Mouse (Mus musculus) forebrain, embryonic 16.5 days (tissue): Measurements from ENCODE around the gene Cdc42ep1. TPM values are rescaled to one million over a fixed set of nuclear protein-coding genes. Genes with fewer than 3 reads are reported as not detected.

Experiments
- ATAC-seq: fragments of 200-750 bp; cut with Nextera tagmentation; 2 replicates; pipeline ENCODE4 v1.8.0; 2017; ENCODE audit warnings: mild to moderate bottlenecking, moderate library complexity
- H3K27ac ChIP-seq: fragments of 300-500 bp; sonication (generic); 2 replicates; pipeline ENCODE4 v1.5.1; 2014; ENCODE audit warnings: low read length, control low read depth
- H3K27me3 ChIP-seq: fragments of 300-500 bp; sonication (generic); replicated peaks from 2 replicates; pipeline ENCODE4 v1.6.1; 2014; ENCODE audit warnings: low read length; ENCODE audit not compliant: control insufficient read depth, insufficient read depth
- H3K36me3 ChIP-seq: fragments of 300-500 bp; sonication (generic); 2 replicates; pipeline ENCODE4 v1.6.1; 2014; ENCODE audit not compliant: control insufficient read depth, insufficient read depth
- H3K4me1 ChIP-seq: fragments of 300-500 bp; sonication (generic); replicated peaks from 2 replicates; pipeline ENCODE4 v1.6.1; 2014; ENCODE audit warnings: low read length; ENCODE audit not compliant: control insufficient read depth, insufficient read depth
- H3K4me2 ChIP-seq: fragments of 300-500 bp; sonication (generic); 2 replicates; pipeline ENCODE4 v1.6.1; 2014; ENCODE audit warnings: mild to moderate bottlenecking, low read length, control low read depth
- H3K4me3 ChIP-seq: fragments of 300-500 bp; sonication (generic); replicated peaks from 2 replicates; pipeline ENCODE4 v1.5.1; 2014; ENCODE audit warnings: mild to moderate bottlenecking, low read length, control low read depth
- H3K9ac ChIP-seq: fragments of 300-500 bp; sonication (generic); replicated peaks from 2 replicates; pipeline ENCODE4 v1.6.1; 2014; ENCODE audit warnings: low read depth, low read length, control low read depth
- H3K9me3 ChIP-seq: fragments of 300-500 bp; sonication (generic); 2 replicates; pipeline ENCODE4 v1.6.1; 2016; ENCODE audit warnings: low read length; ENCODE audit not compliant: control insufficient read depth
- WGBS: fragments of 180-500 bp; shearing (Covaris S2); extraction: QIAGEN DNeasy Blood & Tissue Kit; methylation state at CpG from one replicate; pipeline ENCODE4 v1.1.7; 2014; 5-methylcytosine and 5-hydroxymethylcytosine counted together
- polyA plus RNA-seq: library from polyadenylated mRNA; unstranded; fragments of >200 nt; fragmentation: Nextera tagmentation; extraction: Ambion mirVana; gene quantifications from 2 replicates; pipeline ENCODE4 v1.2.1, GENCODE M21; 2015

Gene Cdc42ep1
- 9.7 and 11.0 TPM in 2 replicates for polyA plus RNA-seq

DNA sequence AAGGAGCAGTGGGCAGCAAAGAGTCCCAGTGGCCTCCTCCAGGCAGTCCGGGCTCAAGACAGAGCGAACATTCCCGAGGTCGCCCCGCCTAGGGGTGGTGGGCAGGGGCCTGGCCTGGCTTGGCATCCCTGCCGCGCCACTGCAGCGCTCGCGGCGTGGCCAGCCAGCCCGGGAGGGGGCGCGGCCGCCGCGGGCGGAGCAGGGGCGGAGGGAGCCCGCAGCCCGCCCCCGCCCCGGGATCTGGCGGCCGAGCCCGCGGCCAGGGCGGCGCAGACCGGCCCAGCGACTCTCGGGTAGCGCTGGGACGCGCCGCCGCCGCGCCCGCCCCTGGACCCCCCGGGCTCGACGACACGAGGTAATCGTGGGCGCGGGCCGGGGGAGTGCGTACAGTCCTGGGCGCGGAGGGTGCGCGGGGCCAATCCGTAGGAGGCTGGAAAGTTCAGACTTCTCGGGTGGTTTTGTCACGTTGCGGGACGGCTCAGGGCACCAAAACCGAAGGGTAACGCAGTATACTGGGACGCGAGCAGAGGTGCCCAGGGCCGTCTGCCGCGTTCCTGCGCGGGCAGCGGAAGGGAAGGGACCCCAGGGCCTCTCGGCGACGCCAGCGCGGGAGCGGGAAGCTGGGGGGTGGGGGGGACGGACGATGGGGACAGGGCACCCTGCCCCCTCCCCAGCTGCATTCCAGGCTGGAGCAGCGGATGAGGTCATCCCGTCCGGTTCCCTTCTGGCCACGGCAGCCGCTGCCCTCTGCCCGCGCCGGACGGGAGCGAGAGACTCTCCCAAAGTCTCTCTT is at the start of gene Cdc42ep1:
Gene Cdc42ep1 (plus strand): TSS at position 254 of the 793 bp plus-strand sequence.
- H3K4me1 ChIP-seq = peaks cover 30% of the 10 kb centered on the region
- peak within 1 kb of the TSS; percentile 59 for H3K9ac ChIP-seq
- H3K4me2 ChIP-seq = peak within 1 kb of the TSS; percentile 82
- under 1% methylated on average over 77 of the region's 86 CpGs for WGBS
- peak; percentile 57 for ATAC-seq
- H3K27ac ChIP-seq = peak within 1 kb of the TSS; percentile 48; the same call in 1 of the 2 replicates
- peak within 1 kb of the TSS; percentile 50 for H3K4me3 ChIP-seq
- H3K36me3 ChIP-seq = no peaks in the 10 kb centered on the region
- H3K9me3 ChIP-seq = no peaks in the 10 kb centered on the region
- H3K27me3 ChIP-seq = peaks cover 23% of the 10 kb centered on the region

- H3K4me2 ChIP-seq = no peak overlapping the region
- peaks cover 9% of the 10 kb centered on the region for H3K27me3 ChIP-seq
- no peak overlapping the region for H3K27ac ChIP-seq
- peaks cover 6% of the 10 kb centered on the region for H3K4me1 ChIP-seq
- 45% methylated on average over 25 of the region's 25 CpGs for WGBS
- H3K9ac ChIP-seq = no peak overlapping the region
- H3K4me3 ChIP-seq = no peak overlapping the region
- no peaks in the 10 kb centered on the region for H3K9me3 ChIP-seq
- no peaks in the 10 kb centered on the region for H3K36me3 ChIP-seq
- ATAC-seq = no peak
These were observed 46.0 kb upstream of the Cdc42ep1 start for GRCm38 (mm10) chr15:78796196-78797059.

- Histone ChIP-seq H3K36me3 (no peaks in the 10 kb centered on the region), H3K4me3 (no peak overlapping the region), H3K27ac (no peak overlapping the region), H3K4me2 (no peak overlapping the region), H3K9me3 (no peaks in the 10 kb centered on the region), H3K4me1 (peaks cover 7% of the 10 kb centered on the region), H3K9ac (no peak overlapping the region), H3K27me3 (peaks cover 13% of the 10 kb centered on the region)
- ATAC-seq = no peak
- WGBS = 91% methylated on average over 8 of the region's 8 CpGs
These were observed 45.4 kb upstream of the Cdc42ep1 start for GRCm38 (mm10) chr15:78797060-78797329.

GRCm38 (mm10) chr15:78799029-78799428 is 43.4 kb upstream of the Cdc42ep1 start:
- Histone ChIP-seq H3K4me3 (no peak overlapping the region), H3K4me1 (peaks cover 23% of the 10 kb centered on the region), H3K9ac (no peak overlapping the region), H3K36me3 (no peaks in the 10 kb centered on the region), H3K9me3 (no peaks in the 10 kb centered on the region), H3K27me3 (peaks cover 20% of the 10 kb centered on the region), H3K4me2 (no peak overlapping the region), H3K27ac (no peak overlapping the region)
- WGBS = 23% methylated on average over 21 of the region's 21 CpGs
- peak; percentile 50; the same call in 1 of the 2 replicates for ATAC-seq

- Histone ChIP-seq H3K4me3 (no peak overlapping the region), H3K27me3 (peaks cover 20% of the 10 kb centered on the region), H3K9me3 (no peaks in the 10 kb centered on the region), H3K27ac (no peak overlapping the region), H3K4me2 (no peak overlapping the region), H3K4me1 (peaks cover 26% of the 10 kb centered on the region), H3K36me3 (no peaks in the 10 kb centered on the region), H3K9ac (no peak overlapping the region)
- ATAC-seq = no peak
- 78% methylated on average over 8 of the region's 9 CpGs for WGBS
These were observed 40.9 kb upstream of the Cdc42ep1 start for GRCm38 (mm10) chr15:78801571-78801970.

- Histone ChIP-seq H3K27ac (no peak overlapping the region), H3K27me3 (peaks cover 20% of the 10 kb centered on the region)
- ATAC-seq = no peak
These were observed 40.3 kb upstream of the Cdc42ep1 start for GRCm38 (mm10) chr15:78801971-78802741.

DNA sequence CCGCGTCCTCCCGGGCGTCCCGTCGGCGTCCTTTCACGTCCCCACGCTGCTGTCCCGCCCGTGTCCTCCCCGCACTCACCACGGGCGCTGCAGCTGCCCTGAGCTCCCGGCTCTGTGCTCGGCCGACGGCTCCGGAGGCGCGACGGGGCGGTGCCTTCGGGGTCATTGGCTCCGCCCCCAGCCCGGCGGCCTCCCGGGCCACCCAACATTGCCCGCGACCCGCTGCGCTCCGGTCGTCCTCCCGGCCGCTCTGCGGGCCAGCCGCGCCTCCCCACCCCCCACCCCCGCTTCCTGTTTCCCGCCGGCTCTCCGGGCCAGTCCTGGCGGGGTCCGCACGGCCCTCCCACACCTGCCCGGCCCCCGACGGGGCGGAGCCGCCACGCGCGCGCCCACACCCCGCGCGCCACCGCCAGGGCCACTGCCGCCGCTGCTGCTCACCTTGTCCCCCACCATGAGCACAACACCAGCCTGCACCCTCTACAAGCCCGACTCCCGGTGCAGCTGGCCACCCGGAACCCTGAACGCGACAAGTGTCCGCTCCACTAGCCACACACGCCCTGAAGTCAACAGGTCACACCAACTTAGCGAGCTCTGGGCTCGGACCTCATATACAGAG is 39.5 kb upstream of the Cdc42ep1 start, which contains the start of gene Card10:
Gene Card10 (minus strand): TSS at position 267 of the 616 bp plus-strand sequence.
- ATAC-seq = peak; percentile 53; the same call in 1 of the 2 replicates
- peak within 1 kb of the TSS; percentile 52 for H3K4me3 ChIP-seq
- H3K4me1 ChIP-seq = peaks cover 26% of the 10 kb centered on the region
- H3K27ac ChIP-seq = no peak within 1 kb of the TSS
- H3K4me2 ChIP-seq = peak within 1 kb of the TSS; percentile 88
- peaks cover 20% of the 10 kb centered on the region for H3K27me3 ChIP-seq
- H3K9ac ChIP-seq = peak within 1 kb of the TSS; percentile 62
- no peaks in the 10 kb centered on the region for H3K9me3 ChIP-seq
- H3K36me3 ChIP-seq = no peaks in the 10 kb centered on the region
- WGBS = 1% methylated on average over 64 of the region's 70 CpGs

More at GRCm38 (mm10) chr15:78801971-78802741, 40.3 kb upstream of the Cdc42ep1 start:
- peak overlapping the region; percentile 62 for H3K9ac ChIP-seq
- 2% methylated on average over 63 of the region's 67 CpGs for WGBS
- H3K4me3 ChIP-seq = peak overlapping the region; percentile 52
- peak overlapping the region; percentile 88 for H3K4me2 ChIP-seq
- peaks cover 26% of the 10 kb centered on the region for H3K4me1 ChIP-seq
- no peaks in the 10 kb centered on the region for H3K36me3 ChIP-seq
- no peaks in the 10 kb centered on the region for H3K9me3 ChIP-seq

GRCm38 (mm10) chr15:78803499-78803900 is 38.9 kb upstream of the Cdc42ep1 start:
- Histone ChIP-seq H3K36me3 (no peaks in the 10 kb centered on the region), H3K4me2 (no peak overlapping the region), H3K4me1 (peaks cover 26% of the 10 kb centered on the region), H3K9me3 (no peaks in the 10 kb centered on the region), H3K9ac (no peak overlapping the region), H3K27me3 (peaks cover 20% of the 10 kb centered on the region), H3K4me3 (no peak overlapping the region), H3K27ac (no peak overlapping the region)
- no peak for ATAC-seq
- WGBS = 4% methylated on average over 8 of the region's 8 CpGs
